15 mouse cellular contexts compared by ENCODE assay signal in the genomic region with DNA sequence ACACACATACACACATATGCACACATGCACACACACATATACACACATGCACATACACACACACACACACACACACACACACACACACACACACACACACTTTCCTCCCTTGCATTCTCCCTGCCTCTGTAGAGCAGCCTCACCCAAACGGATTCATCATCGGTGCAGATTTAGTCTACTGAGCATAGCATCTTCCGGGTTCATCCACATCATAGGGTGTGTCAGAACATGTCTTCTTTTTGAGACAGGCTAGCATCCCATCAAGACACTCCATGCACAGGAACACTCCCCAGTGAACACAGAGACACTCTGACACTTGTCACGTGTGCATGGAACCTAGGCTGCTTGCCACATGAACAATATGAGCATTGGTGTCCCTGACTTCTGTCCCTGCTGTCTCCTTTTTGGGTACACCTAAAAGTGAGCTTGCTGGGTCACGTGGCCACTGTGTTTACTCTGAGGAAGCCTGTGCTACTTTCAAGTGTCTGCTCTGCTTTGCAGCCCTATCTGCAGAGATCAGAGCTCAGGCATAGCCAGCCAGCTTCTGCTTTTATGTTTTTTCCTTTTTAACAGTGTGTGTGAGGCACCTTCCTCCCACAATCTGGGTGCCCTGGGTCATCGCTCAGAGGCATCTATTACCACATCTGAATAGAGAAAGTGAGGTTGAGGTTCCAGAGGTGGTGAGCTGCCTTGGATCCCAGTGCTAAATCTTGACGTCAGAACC. TPM values are rescaled to one million over a fixed set of nuclear protein-coding genes. Genes with fewer than 3 reads are reported as not detected.
A peak's percentile ranks its signal among the peaks of the same experiment; 100 is the strongest.
DNase-seq lines count a peak whose midpoint lies in the region; ATAC-seq and TF ChIP-seq lines count a peak whose summit lies in the region.
"Had no signal": no experiment of that assay in that cellular context is flagged by ENCODE, and none has a peak within 500 bp of the region (broad histone marks: within the 10 kb centered on the region; RNA-seq: fewer than 3 reads in every experiment).

No protein-coding gene starts in this region.

- DNase-seq in spleen, adult 18-20 months: peak; percentile 48 to 54
- no peak for DNase-seq in spleen, adult 12 weeks (ENCODE audit: low spot score)
- peak; percentile 66 to 77 for DNase-seq in thymus, postnatal 36 days
- DNase-seq in left cerebral cortex, adult 8-10 months (ENCODE audit: low spot score in 2 of 2): no peak
- no peak for DNase-seq in right cerebral cortex, postnatal 4 days
- DNase-seq in MN1 (ENCODE audit: low spot score): no peak
- DNase-seq: adrenal gland, adult 8-10 months; cerebellum, adult 2 months; forebrain, postnatal 0 days; kidney, adult 9 months had no signal

- H3K27me3 ChIP-seq in myocyte (ENCODE audit: control insufficient read depth, insufficient read depth, insufficient read length): no peaks in the 10 kb centered on the region
- H3K27me3 ChIP-seq: embryonic facial prominence, embryonic 12.5 days had no signal

- no peak overlapping the region for H3ac ChIP-seq in myocyte (ENCODE audit: control insufficient read depth, insufficient read length)

- no peak overlapping the region for H3K4me3 ChIP-seq in myocyte
- H3K4me3 ChIP-seq: embryonic facial prominence, embryonic 12.5 days had no signal

- peak; percentile 76 for ATAC-seq in activated CD4-positive, CD25-positive, alpha-beta regulatory T cell, adult 4 months
- ATAC-seq: forebrain, postnatal 0 days had no signal

- no peaks in the 10 kb centered on the region for H3K79me2 ChIP-seq in myocyte (ENCODE audit: control insufficient read depth, insufficient read depth)

- H3K4me2 ChIP-seq in myocyte (ENCODE audit: low read depth): no peak overlapping the region
- H3K4me2 ChIP-seq: embryonic facial prominence, embryonic 12.5 days had no signal

- TF ChIP-seq POLR2A in myocyte (IDR thresholded peaks at IDR 0.05; ENCODE audit: insufficient read length, low read depth): no peak

- H3K36me3 ChIP-seq in myocyte (ENCODE audit: control insufficient read depth, insufficient read depth): no peaks in the 10 kb centered on the region
- H3K36me3 ChIP-seq: embryonic facial prominence, embryonic 12.5 days had no signal

TF ChIP-seq in myocyte, 11 proteins besides CTCF, POLR2A, EP300 and RAD21:
- TF ChIP-seq USF1 (IDR thresholded peaks at IDR 0.05; ENCODE audit: low read depth) (peak; percentile 54), E2F4 (IDR thresholded peaks at IDR 0.05; ENCODE audit: insufficient read depth) (no peak)
TF ChIP-seq in myocyte: peak in this region for 1.

RNA-seq across cellular contexts. Expression of gene Gpr132, which starts 13.3 kb away (rescaled TPM):
- 10 to 100 TPM; 65.9 to 77.3 TPM for polyA plus RNA-seq in activated CD4-positive, CD25-positive, alpha-beta regulatory T cell, adult 4 months (2017; shearing (Covaris generic))
- 0.02 TPM for polyA plus RNA-seq in myocyte (2012; fragmentation: generic; extraction: Trizol)
- under 1 TPM in 3 of 4 experiments, not detected in 1; 0.14 to 0.23 (median 0.15) TPM for total RNA-seq in left cerebral cortex, adult 8-10 months (2022)
- polyA plus RNA-seq: forebrain, postnatal 0 days; hindbrain, embryonic 11.5 days; neural tube, embryonic 11.5 days had no signal

RNA-seq across cellular contexts. Expression of gene Cdca4, which starts 25.5 kb away (rescaled TPM):
- 10 to 100 TPM; 63.6 to 87.5 TPM for polyA plus RNA-seq in activated CD4-positive, CD25-positive, alpha-beta regulatory T cell, adult 4 months (2017; shearing (Covaris generic))
- polyA plus RNA-seq in myocyte (2012; fragmentation: generic; extraction: Trizol): 21.5 TPM
- 10 to 100 TPM in 3 of 4 experiments, 1 to 10 TPM in 1; 9.5 to 12.3 (median 10.2) TPM for total RNA-seq in left cerebral cortex, adult 8-10 months (2022)

RNA-seq across cellular contexts. Expression of gene Clba1, which starts 46.0 kb away (rescaled TPM):
- polyA plus RNA-seq in activated CD4-positive, CD25-positive, alpha-beta regulatory T cell, adult 4 months (2017; shearing (Covaris generic)): under 1 TPM in 1 of 2 experiments, not detected in 1; 0.24 TPM
- 9.6 TPM for polyA plus RNA-seq in myocyte (2012; fragmentation: generic; extraction: Trizol)
- total RNA-seq in left cerebral cortex, adult 8-10 months (2022): 10 to 100 TPM; 15.1 to 16.5 (median 16.1) TPM

RNA-seq across cellular contexts. Expression of gene Ahnak2, which starts 52.3 kb away (rescaled TPM):
- not detected for polyA plus RNA-seq in activated CD4-positive, CD25-positive, alpha-beta regulatory T cell, adult 4 months (2017; shearing (Covaris generic))
- polyA plus RNA-seq in myocyte (2012; fragmentation: generic; extraction: Trizol): 24.4 TPM
- total RNA-seq in left cerebral cortex, adult 8-10 months (2022): 1 to 10 TPM; 7.5 to 9.3 (median 8.1) TPM

Comparison
In these comparisons a context has a peak if more than half of its experiments do, and no peak if none do; other contexts are left out.
1. DNase-seq: peak in spleen, adult 18-20 months (2 of 2) and thymus, postnatal 36 days (2 of 2); none in spleen, adult 12 weeks (single experiment), left cerebral cortex, adult 8-10 months (0 of 2), right cerebral cortex, postnatal 4 days (single experiment) and MN1 (single experiment).
2. RNA of gene Gpr132, which starts 13.3 kb away (polyA plus RNA-seq): 65.9 to 77.3 TPM in activated CD4-positive, CD25-positive, alpha-beta regulatory T cell, adult 4 months; 0.02 TPM in myocyte (single experiment); every median in the first group is over 10 times any median in the second.